20 mouse cellular contexts compared by ENCODE assay signal in the genomic region with DNA sequence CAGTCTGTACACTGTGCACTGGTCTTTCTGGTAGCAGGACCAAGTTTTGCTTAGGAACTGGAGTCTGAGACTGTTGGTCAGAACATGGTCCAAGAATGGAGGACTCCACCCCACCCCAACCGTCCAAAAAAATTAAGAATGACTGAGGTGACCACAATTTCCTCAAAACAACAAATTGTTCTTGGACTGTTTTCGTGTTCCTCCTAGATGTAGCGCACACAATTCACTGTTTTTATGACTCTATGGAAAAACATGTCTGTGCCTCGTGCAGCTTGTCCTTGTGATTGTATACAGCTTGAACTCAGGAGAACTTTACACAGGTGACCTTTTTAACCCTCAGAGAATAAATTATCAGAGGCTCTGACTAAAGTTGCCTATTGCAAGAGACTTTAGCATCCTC.
DNase-seq lines count a peak whose midpoint lies in the region; ATAC-seq lines count a peak whose summit lies in the region.
"Had no signal": no experiment of that assay in that cellular context is flagged by ENCODE, and none has a peak within 500 bp of the region (broad histone marks: within the 10 kb centered on the region; RNA-seq: fewer than 3 reads in every experiment).

No protein-coding gene starts in this region.

- no peaks in the 10 kb centered on the region for H3K36me3 ChIP-seq in kidney, embryonic 16.5 days (ENCODE audit: insufficient read depth, low read length)
- H3K36me3 ChIP-seq: limb, embryonic 12.5 days; liver, embryonic 13.5 days; lung, embryonic 15.5 days; neural tube, embryonic 12.5 days had no signal

- H3K4me3 ChIP-seq in kidney, embryonic 16.5 days (ENCODE audit: low read length), result no peak overlapping the region
- H3K4me3 ChIP-seq: left cerebral cortex, adult 2 months; limb, embryonic 12.5 days; liver, embryonic 13.5 days; lung, embryonic 15.5 days; neural tube, embryonic 12.5 days had no signal

- intact Hi-C loops in heart, postnatal 14 days (cut with DNase I), result no loop called here

- H3K27ac ChIP-seq in kidney, embryonic 16.5 days (ENCODE audit: low read length), result no peak overlapping the region
- H3K27ac ChIP-seq: hindbrain, embryonic 14.5 days; left cerebral cortex, adult 2 months; limb, embryonic 12.5 days; liver, embryonic 13.5 days; lung, embryonic 15.5 days; neural tube, embryonic 12.5 days had no signal

- peak; percentile 24 for DNase-seq in heart, adult 8-10 months (ENCODE audit: low spot score)
- no peak for DNase-seq in heart, postnatal 14 days
- no peak for DNase-seq in cerebellum, postnatal 10 days
- DNase-seq: cerebellum, adult 11 months; cerebellum, postnatal 25 days; liver, embryonic 13.5 days; right cerebral cortex, postnatal 14 days had no signal

- no peaks in the 10 kb centered on the region for H3K4me1 ChIP-seq in kidney, embryonic 16.5 days (ENCODE audit: insufficient read depth, low read length)
- H3K4me1 ChIP-seq: neural tube, embryonic 12.5 days had no signal

- no peak overlapping the region for H3K9ac ChIP-seq in kidney, embryonic 16.5 days (replicated peaks; ENCODE audit: low read length)
- H3K9ac ChIP-seq: hindbrain, embryonic 14.5 days; limb, embryonic 12.5 days; liver, embryonic 13.5 days; lung, embryonic 15.5 days; neural tube, embryonic 12.5 days had no signal

- peak; percentile 59 to 62 for ATAC-seq in hematopoietic stem cell, adult 5-6 weeks (replicated peaks in 1 of 2; ENCODE audit: insufficient read depth in 1 of 2, low FRiP score in 2 of 2, low TSS enrichment in 1 of 2, low read depth in 1 of 2, poor library complexity in 2 of 2, severe bottlenecking in 2 of 2)
- ATAC-seq in kidney, embryonic 16.5 days (ENCODE audit: low FRiP score, low TSS enrichment), result peak; percentile 57; the same call in 1 of the 2 replicates
- peak; percentile 70 for ATAC-seq in megakaryocyte progenitor cell, adult 5-6 weeks (replicated peaks; ENCODE audit: poor library complexity)
- no peak for ATAC-seq in cerebellum, adult (ENCODE audit: insufficient number of reproducible peaks, low FRiP score, low TSS enrichment)
- ATAC-seq: CD4-positive, CD25-positive, alpha-beta regulatory T cell, adult 4 months; forebrain, embryonic 16.5 days; intestine, embryonic 16.5 days had no signal

- 33% methylated on average over 4 of the region's 4 CpGs for WGBS in kidney, embryonic 16.5 days

- no peaks in the 10 kb centered on the region for H3K9me3 ChIP-seq in kidney, embryonic 16.5 days (ENCODE audit: low read length)
- H3K9me3 ChIP-seq: G1E; limb, embryonic 12.5 days; liver, embryonic 13.5 days; lung, embryonic 15.5 days; neural tube, embryonic 12.5 days had no signal

- no peak overlapping the region for H3K4me2 ChIP-seq in kidney, embryonic 16.5 days (replicated peaks; ENCODE audit: low read depth, low read length)
- H3K4me2 ChIP-seq: hindbrain, embryonic 14.5 days; limb, embryonic 12.5 days; liver, embryonic 13.5 days; lung, embryonic 15.5 days; neural tube, embryonic 12.5 days had no signal

- no peaks in the 10 kb centered on the region for H3K27me3 ChIP-seq in kidney, embryonic 16.5 days (ENCODE audit: insufficient read depth, low read length)
- H3K27me3 ChIP-seq: limb, embryonic 12.5 days; liver, embryonic 13.5 days; lung, embryonic 15.5 days; neural tube, embryonic 12.5 days had no signal
